Mouse (Mus musculus): ENCODE measurements around the gene Ldlrad3. TPM values are rescaled to one million over a fixed set of nuclear protein-coding genes. Genes with fewer than 3 reads are reported as not detected.

Gene Ldlrad3
- total RNA-seq, 4 experiments from 2014 or later, result 6.3 to 7.4 (median 7.0) TPM

DNA sequence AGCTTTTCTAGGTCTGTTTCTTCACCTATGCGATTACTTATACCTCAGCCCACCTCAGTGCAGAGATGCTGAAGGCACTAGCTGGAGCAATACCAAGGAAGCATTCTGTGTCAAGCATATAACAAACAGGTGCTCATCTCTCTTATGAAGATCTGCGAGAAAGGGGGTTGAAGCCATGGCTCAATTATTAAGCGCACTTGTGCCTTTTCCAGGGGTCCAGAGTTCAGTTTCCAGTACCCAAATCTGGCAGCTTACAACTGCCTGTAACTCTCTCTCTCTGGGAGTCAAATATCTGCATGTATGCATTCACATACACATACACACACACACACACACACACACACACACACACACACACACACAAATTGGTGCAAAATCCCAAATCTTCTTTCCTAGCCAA is 72.4 kb downstream of the Ldlrad3 start:
- no peak for DNase-seq

DNA sequence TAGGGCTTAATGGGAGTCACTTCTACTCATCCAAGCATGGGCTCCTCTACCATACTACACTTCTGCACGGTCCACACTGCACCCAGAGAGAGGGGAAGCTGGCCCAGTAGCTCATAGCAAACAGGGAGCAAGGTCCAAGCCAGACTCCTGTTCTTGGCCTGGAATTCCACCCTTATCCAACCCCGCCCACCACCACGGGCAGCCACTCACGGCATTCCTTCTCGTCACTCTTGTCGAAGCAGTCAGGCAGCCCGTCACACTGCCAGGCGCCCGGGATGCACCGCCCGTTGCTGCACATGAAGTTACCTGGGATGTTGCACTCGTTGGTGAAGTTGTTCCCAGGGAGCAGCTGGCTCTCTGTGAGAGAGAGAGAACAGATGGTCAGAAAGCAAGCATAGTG is 72.9 kb downstream of the Ldlrad3 start:
- no peak for DNase-seq

DNA sequence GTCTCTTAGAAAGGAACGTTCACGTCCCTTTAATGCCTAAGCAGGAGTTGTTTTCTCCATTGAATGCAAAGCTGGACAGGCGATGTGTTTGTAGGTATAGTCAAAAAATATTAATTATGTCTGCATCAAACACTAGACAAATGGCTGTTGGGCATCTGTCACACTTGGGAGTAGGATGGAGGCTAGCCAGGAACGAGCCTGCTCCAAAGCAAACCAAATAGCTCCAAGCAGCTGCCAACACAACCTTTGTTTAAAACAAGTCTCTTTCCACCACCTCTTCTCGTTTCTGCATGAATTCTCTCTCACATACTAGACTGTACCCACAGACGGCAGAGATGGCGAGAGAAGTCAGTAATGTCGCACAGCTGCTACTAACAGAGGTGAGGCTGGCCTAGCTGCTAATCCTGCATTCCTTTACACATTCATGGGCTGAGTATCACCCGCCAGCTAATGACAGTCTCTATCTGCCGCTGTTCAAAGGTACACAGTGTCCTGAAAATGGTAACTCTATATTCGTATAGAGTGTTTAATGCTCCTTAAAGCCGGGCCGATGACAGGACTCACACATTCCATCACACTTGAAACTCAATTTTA is 74.2 kb downstream of the Ldlrad3 start:
- no peak for DNase-seq

DNA sequence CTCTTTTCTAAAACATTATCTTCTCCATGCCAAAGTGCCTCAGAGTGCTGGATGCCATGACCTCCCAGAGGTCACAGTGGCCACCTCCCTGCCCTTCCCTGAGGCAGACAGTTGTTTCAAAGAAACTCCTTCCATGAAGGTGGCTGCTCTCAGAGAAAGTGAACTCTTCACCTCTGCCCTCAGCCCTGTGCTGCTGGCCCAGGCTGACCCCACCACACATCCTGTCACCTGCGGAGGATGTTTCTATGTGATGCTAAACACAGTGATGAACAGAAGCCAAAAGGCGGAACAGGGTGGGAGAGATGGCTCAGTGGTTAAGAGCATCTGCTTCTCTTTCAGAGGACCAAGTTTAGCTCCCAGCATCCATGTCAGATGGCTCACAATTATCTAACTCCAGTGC is 75.9 kb downstream of the Ldlrad3 start:
- DNase-seq, result no peak

DNA sequence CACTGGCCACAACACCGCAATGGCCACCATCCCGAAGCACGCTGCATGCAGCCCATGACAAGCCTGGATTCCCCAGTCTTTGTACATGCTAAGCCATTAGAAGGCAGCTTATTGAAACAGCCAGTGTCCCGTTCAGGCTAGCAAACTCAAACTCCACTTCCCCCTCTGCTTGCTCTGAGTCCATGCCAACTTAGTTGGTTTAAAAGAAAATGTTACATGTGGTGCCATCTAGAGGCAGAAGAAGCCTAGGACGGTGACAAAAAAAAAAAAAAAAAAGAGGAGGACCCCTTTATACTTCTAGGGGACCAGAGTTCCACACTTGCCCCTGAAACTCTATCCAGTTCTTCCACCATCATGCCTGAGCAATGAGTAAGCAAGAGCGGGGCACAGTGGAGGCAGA is 78.9 kb downstream of the Ldlrad3 start:
- DNase-seq, result no peak

DNA sequence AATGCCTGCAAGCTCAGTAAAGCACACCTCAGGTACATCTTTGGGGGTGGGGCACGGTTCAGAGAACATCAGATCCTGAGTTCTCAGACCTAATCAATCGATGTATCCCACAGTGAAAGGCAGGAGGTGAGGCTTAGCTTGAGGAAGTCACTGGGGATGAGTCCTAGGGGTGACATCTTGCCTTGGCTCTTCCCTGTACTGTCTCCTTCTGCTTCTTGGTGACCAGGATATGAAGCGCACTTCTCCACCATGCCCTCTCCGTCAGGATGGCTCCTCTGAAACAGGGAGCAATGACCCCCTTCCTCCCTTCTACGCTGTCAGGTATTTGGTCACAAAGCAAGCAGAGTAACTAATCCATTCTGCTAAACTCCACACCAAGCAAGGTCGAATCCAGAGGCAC is 79.5 kb downstream of the Ldlrad3 start:
- no peak for DNase-seq

DNA sequence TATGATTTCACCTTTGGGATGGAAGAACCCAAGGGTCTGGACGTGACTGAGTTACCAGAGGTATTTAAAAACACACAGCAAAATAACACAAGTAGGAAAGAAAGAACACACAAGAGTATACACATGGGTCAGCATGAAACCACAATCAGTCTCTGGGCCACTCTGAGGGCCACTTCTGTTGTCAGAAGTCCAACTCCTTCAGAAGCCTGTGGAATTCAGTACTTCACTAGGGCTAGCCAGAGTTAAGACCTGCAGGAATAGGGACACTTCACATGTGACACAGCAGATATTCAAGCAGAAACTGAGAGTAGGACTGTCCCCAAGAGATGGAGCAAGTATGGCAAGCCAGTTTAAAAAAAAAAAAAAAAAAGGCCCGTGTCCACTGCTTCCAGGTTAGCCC is 80.7 kb downstream of the Ldlrad3 start:
- DNase-seq, result no peak

DNA sequence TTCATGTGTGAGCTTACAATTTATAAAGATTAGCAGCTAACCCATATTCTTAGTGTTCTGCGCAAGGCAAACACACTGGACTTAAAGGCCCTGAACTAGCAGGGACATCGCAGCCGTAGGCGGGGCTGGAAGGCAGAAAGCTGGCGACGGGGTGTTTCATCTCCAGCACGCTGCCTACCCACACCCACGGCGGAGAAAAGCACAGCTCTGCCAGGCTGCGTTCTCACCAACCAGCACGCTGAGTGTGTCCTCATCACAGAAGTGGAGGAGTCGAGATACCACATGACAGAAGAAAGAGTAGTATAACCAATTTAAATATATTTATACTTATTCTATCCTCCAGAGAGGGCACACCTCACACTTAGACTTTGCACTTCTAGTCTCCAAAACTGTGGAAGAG is 82.2 kb downstream of the Ldlrad3 start:
- DNase-seq, result no peak

DNA sequence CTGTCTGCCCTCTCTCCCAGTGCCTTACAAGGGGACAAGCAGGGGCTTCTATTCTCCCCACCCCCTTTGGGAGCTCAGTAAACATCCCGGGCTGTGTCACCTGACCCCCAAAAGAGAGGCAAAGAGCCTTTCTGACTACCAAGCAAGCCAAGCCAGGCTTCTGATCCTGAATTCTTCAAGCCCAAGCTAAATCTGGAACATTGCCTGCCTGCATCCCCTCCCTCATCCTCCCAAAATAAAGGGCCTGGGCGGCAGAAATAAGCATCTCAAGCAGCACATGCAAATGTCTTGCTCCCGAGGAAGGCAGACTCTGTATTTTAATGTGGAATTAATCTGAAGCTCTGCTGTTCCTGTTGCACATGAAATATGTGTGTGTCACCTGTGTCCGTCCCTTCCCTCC is 85.7 kb downstream of the Ldlrad3 start:
- DNase-seq, result no peak

DNA sequence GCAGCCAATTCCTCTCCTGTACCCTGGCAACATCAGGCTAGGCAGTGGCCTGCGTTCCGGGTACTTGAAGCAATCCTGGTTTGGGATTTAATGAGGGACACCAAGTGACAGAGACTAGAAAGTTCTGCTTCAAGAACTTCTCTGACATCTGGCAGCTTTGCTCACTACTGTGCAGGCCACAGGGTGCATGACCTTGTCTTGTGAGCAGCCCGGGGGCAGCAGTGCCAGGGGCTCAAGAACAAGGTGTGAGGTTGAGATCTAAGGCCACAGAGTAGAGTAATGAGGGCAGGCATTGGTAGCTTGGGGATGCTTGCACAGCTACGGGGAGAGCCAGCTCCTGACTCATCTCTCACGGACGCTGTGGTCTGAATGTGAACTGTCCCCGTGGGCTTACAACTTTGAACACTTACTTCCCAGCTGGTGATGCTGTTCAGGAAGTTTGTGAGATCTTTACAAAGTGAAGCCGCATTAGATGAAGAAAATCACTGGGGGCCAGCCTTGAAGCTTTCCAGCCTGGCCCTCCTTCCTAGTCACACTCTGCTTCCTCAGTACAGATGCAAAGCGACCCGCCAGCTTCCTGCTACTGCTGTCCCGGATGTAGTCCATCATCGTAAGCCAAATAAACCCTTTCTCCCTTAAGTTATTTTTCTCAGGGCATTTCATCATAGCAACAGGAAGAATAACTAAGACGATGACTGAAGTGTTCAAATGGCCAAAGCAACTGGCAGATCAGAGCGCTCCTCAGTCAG is 86.3 kb downstream of the Ldlrad3 start:
- DNase-seq, result no peak

DNA sequence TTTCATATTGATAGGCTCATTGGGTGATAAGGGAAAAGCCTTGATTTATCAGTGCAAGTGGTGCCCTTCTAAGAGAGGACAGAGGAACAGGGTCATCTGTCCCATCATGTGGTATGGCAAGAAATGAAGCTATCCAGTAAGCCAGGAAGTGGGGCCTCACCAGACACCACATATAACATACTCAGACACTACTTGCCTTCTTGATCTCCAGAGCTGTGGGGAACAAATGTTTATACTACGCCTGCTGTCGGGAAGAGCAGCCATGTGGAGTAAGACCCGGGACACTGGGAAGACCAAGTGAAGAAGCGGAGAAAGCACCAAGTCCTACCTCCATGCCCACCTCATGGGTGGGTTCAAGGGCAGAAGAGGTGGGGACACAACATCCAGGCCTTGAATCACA is 86.9 kb downstream of the Ldlrad3 start:
- no peak for DNase-seq

DNA sequence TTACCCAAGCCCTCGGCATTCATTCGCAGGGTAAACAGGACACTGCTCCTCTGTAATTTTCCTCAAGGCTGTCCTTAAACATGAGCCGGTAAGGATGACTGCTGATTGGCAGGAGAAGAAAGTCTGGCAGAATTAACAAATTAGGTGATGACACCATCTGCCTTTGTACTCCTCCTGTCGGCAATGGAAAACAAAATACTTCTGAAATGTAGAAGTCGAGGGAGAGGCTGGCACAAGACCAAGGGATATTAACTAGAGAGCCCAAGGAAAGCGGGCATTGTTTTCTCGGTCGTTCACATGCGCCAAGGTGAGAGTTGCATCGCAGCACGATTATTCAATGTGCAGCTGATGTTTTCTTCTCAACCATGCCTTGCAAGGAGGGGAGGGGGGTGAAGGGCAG is 91.4 kb downstream of the Ldlrad3 start:
- no peak for DNase-seq

DNA sequence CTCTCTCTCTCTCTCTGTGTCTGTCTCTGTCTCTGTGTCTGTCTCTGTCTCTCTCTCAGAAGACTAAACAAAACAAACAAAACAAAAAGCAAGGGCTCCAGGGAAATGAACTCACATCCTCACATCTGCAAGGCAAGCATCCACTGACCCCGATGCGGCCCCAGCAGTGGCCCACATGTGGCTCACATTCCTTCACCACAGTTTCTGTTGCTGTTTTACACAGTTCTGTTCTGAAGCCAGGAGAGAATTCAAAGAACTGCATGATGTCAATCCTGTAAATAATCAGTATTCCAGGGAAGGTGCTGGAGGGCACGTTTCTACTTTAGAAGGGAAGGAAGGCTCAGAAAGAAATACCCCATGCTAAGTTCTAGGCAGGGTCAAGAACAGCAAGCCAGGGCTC is 91.9 kb downstream of the Ldlrad3 start:
- DNase-seq, result no peak

DNA sequence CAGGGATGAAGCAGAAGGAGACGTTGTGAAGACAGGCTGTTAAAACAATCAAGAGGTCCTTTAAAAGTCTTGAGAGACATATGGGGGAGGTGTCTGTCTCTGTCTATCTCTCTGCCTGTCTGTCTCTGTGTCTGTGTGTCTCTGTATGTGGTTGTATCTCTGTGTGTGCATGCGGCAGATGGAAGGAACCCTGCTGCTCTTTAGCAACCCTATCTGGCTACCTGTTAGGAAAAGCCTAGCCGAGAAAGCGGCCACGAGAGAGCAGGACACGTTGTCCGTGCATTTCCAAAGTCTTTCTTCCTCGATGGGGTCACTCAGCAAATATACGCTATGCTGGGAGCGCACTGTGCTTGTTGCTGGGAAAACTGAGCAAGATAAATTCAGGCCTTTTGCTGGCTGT is 93.6 kb downstream of the Ldlrad3 start:
- DNase-seq, result no peak

DNA sequence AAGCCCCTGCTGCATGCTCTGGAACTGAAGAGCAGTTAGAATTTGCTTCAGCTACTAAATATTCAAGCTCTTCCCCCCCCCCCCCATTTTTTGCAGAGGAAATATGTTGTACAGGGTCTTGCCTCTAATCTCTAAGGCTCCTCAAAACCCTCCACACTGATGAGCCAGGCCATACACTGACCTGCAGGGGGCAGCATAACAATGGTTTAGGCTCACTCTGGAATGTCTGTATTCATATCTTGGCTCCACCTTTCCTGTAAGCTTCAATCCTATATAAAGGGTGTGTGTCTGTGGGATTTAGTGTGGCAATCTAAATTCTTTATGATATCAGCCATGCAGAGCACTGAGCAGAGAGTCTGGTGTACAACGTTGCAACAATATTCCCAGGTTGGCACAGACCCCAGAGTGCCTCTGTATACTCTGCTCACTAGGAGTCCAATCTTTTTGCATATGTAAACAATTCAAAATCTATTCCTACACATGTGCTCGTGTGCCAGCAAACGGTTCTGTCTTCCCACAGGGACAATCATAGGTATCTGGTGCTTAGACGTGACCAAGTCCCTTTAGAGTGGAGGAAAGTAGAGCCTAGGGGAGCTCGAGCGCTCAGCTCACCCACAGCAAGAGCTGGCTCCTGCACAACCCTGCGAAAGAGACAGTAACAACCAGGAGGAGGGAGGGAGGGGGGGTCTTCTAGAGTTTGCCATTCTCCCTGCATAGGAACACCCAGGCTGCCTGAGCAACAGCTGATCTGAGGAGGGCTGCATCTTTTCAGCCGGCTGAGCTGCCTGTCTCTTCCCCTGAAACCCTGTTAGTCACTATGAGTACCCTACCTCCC is 94.5 kb downstream of the Ldlrad3 start:
- peak; percentile 18 for DNase-seq

DNA sequence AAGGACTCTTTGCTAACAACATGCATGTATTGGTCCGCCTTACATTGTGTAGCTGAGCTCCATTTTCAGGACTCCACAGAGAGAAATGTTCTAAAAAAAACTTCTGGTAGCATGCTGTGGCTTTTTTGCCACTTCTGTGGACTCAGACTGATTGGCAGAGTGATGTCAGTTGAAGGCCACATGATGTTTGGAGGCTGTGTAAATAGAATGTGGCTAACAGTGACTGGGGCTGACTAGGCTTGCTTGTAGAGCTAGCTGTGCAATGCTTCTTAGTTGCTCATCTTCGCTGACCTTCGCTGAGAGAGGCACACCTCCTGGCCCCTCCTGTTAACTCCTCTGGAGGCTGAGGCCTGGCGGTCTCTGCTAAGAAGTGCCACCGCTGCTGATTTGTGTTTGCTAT is 98.4 kb downstream of the Ldlrad3 start:
- DNase-seq, result no peak

DNA sequence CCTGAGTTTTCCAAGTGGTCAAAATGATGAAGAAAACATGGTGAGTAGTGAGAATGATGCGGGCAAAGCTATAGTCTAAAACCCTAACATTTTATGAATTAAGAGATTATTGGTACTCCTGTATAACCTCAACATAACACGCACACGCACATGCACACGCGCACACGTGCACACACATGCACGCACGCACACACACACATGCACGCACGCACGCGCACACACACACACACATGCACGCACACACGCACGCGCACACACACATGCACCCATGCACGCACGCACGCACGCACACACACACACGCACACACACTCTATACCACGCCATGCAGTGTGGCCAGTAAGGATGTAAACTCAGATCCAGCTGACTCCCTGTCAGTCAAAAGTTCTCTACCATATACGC is 99.6 kb downstream of the Ldlrad3 start:
- DNase-seq, result no peak

DNA sequence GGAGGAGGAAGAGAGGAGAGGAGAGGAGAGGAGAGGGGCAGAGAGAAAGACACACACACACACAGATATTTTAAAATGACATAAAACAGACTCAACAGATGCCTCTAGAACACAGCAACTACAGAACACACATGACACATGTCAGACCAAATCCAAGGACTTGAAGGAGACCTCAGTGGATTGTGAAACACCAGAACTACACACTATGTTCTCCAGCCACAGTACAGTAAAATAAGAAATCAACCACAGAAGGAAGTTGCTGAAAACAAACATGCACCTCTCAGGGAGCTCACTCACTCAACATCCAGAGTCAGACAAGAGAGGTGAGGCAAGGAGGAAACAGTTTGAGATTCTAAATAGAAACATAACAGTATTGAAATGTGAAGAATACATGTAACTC is 103.4 kb downstream of the Ldlrad3 start:
- DNase-seq, result no peak

DNA sequence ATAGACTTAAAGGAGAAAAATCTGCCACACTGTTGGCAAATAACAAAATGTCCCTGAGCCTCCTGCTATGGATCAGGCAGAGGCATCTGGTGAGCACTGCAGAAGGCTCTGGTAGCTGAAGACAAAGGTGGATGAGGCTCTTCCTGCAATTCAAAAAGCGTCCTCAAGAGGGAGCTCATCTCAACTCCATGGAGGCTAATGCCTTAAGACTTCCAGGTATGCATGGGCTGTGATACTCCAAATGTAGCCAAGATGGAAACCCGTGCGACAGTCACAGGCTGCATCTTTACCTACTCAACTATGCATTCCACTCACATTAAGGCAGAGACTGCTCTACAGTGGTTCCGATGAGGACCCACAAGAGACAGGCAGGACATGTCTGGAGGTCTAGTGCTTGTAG is 108.6 kb downstream of the Ldlrad3 start:
- peak; percentile 21 for DNase-seq

DNA sequence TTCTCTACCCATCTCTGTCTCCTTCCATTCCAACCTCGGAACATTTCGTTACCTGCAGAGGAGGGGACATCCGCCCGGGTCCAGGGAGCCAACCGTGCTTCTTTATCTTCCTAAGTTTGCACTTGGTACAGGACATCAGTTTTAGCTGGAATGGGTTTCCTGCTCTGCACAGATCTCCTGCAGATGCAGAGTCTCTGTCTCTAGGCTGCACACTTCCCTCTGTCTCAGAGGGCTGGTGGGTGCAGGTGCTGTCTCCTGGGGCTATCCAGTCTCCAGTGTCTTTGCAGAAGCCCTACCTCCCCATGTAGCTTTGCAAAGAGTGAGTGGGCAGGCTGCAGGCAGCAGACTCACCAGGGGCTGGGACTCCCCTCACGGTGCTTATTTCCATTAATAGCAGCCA is 109.9 kb downstream of the Ldlrad3 start:
- DNase-seq, result no peak

DNA sequence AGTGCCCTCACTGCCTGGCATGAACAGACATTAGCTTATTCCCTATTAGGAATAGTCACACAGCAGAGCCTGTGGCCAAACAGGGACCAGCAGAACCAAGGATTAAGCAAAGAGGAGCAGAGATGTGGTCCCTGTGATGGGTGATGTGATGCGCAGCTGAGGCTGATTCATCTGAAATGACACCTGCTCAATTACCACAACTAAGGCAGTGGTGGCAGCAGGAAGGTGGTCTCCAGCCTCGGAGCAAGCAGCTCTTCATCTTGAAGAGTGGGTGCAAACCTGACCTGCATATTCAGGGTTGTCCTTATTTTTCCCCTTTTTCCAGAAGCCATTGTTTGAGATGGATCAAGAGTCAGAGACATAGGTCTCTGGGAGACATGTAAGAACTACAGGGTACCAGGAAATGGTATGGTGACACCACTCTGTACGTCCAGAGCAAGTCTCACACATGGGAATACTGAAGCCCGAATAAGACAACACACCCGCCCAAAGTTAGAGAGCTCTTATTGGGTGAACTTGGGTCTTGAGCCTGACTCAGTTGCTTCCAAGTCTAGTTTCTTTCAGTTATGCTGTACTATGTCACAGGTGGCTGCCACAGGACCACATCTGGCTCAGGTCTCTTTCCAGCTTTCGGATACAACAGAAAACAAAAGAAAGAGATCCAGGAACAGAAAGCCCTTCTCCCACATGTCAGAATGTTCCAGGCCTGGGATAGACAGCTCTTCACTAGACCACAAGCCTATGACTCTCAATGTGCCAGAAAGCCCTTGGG is 112.7 kb downstream of the Ldlrad3 start:
- no peak for DNase-seq

DNA sequence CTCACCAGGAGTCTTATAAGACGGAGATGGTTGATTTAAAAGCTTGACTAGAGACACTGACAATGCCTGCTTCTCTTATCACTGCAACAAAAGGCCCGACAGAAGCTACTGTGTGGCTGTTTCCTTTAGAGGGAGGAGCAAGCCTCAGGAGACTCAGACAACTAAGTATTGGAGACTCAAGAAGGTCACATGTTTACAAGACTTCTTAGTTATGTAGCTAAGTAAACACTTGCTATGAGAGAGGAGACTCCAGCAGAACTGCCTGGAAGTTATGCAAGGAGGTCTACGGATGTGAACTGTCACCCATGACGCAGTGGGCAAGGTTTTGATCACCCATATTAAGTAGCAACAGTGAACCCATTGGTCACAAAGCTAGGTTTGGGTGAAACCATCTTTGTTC is 113.3 kb downstream of the Ldlrad3 start:
- no peak for DNase-seq
